Comparison of ENCODE assay signal across 9 mouse cellular contexts in genomic region chr11:88618005-88618501, GRCm38 (mm10).
DNase-seq lines count a peak whose midpoint lies in the region; ATAC-seq and TF ChIP-seq lines count a peak whose summit lies in the region.
"Had no signal": no experiment of that assay in that cellular context is flagged by ENCODE, and none has a peak within 500 bp of the region (broad histone marks: within the 10 kb centered on the region; RNA-seq: fewer than 3 reads in every experiment).

No protein-coding gene starts in this region.

- H3K4me1 ChIP-seq in liver, embryonic 12.5 days = peaks cover 77% of the 10 kb centered on the region
- H3K4me1 ChIP-seq in liver, embryonic 11.5 days (replicated peaks; ENCODE audit: control insufficient read depth, insufficient read depth, low read length) = peaks cover 58% of the 10 kb centered on the region
- peaks cover 63% of the 10 kb centered on the region for H3K4me1 ChIP-seq in forebrain, embryonic 16.5 days (replicated peaks; ENCODE audit: control insufficient read depth, insufficient read depth, low read length)
- peaks cover 83% of the 10 kb centered on the region for H3K4me1 ChIP-seq in kidney, embryonic 14.5 days (ENCODE audit: control insufficient read depth, insufficient read depth, low read length)
- peaks cover 8% of the 10 kb centered on the region for H3K4me1 ChIP-seq in midbrain, postnatal 0 days (ENCODE audit: insufficient read depth, low read length)

- no peak for TF ChIP-seq CTCF in midbrain, postnatal 0 days (IDR thresholded peaks at IDR 0.05)

- WGBS in liver, embryonic 12.5 days (ENCODE audit: insufficient replicate concordance) = 72% methylated on average over 16 of the region's 16 CpGs
- 80% methylated on average over 16 of the region's 16 CpGs for WGBS in liver, embryonic 11.5 days
- 26% methylated on average over 16 of the region's 16 CpGs for WGBS in forebrain, embryonic 16.5 days
- 29% methylated on average over 16 of the region's 16 CpGs for WGBS in kidney, embryonic 14.5 days
- WGBS in midbrain, postnatal 0 days = 52% methylated on average over 16 of the region's 16 CpGs

- H3K4me3 ChIP-seq in liver, embryonic 12.5 days = no peak overlapping the region
- H3K4me3 ChIP-seq in liver, embryonic 11.5 days (ENCODE audit: low read depth, low read length) = no peak overlapping the region
- no peak overlapping the region for H3K4me3 ChIP-seq in forebrain, embryonic 16.5 days (replicated peaks; ENCODE audit: low read length)
- no peak overlapping the region for H3K4me3 ChIP-seq in kidney, embryonic 14.5 days (ENCODE audit: low read length)
- H3K4me3 ChIP-seq in midbrain, postnatal 0 days (ENCODE audit: low read depth, low read length) = no peak overlapping the region

- no peak for ATAC-seq in liver, embryonic 12.5 days
- no peak for ATAC-seq in liver, embryonic 11.5 days (replicated peaks; ENCODE audit: low FRiP score)
- ATAC-seq in forebrain, embryonic 16.5 days = peak; percentile 50; the same call in 1 of the 2 replicates
- ATAC-seq in kidney, embryonic 14.5 days (ENCODE audit: low FRiP score, low TSS enrichment) = peak; percentile 33; the same call in 1 of the 2 replicates
- no peak for ATAC-seq in midbrain, postnatal 0 days (ENCODE audit: low FRiP score)
- ATAC-seq in granulocyte monocyte progenitor cell, adult 5-6 weeks (replicated peaks; ENCODE audit: poor library complexity, severe bottlenecking) = no peak

- no peak for DNase-seq in liver, embryonic 11.5 days (ENCODE audit: low spot score)
- DNase-seq in midbrain, postnatal 0 days (ENCODE audit: low spot score) = peak; percentile 55
- DNase-seq in left cerebral cortex, adult 9 months (ENCODE audit: low spot score in 2 of 2) = no peak
- no peak for DNase-seq in urinary bladder, postnatal 10 days (ENCODE audit: low spot score)

- peaks cover 4% of the 10 kb centered on the region; the same call in 1 of the 2 replicates for H3K36me3 ChIP-seq in liver, embryonic 12.5 days
- H3K36me3 ChIP-seq in liver, embryonic 11.5 days (ENCODE audit: control insufficient read depth, insufficient read depth, low read length) = no peaks in the 10 kb centered on the region
- H3K36me3 ChIP-seq in forebrain, embryonic 16.5 days (ENCODE audit: control insufficient read depth, insufficient read depth) = no peaks in the 10 kb centered on the region
- H3K36me3 ChIP-seq in kidney, embryonic 14.5 days (ENCODE audit: control insufficient read depth, insufficient read depth, low read length) = no peaks in the 10 kb centered on the region
- no peaks in the 10 kb centered on the region for H3K36me3 ChIP-seq in midbrain, postnatal 0 days (ENCODE audit: insufficient read depth, low read length)

- 0 out of 2 replicates have a peak overlapping the region, but pooled peaks have one; percentile 10 for H3K27ac ChIP-seq in liver, embryonic 12.5 days
- H3K27ac ChIP-seq in liver, embryonic 11.5 days (ENCODE audit: low read depth, low read length) = no peak overlapping the region
- H3K27ac ChIP-seq in forebrain, embryonic 16.5 days (ENCODE audit: low read length) = peak overlapping the region; percentile 38
- H3K27ac ChIP-seq in kidney, embryonic 14.5 days (ENCODE audit: low read depth, low read length) = peak overlapping the region; percentile 81
- H3K27ac ChIP-seq in midbrain, postnatal 0 days (ENCODE audit: low read depth, low read length) = no peak overlapping the region
- H3K27ac ChIP-seq: macrophage had no signal

- no peaks in the 10 kb centered on the region for H3K9me3 ChIP-seq in liver, embryonic 12.5 days (replicated peaks)
- H3K9me3 ChIP-seq in liver, embryonic 11.5 days (ENCODE audit: control insufficient read depth, low read length) = no peaks in the 10 kb centered on the region
- no peaks in the 10 kb centered on the region for H3K9me3 ChIP-seq in forebrain, embryonic 16.5 days (ENCODE audit: control insufficient read depth, low read length)
- H3K9me3 ChIP-seq in kidney, embryonic 14.5 days (ENCODE audit: control insufficient read depth, low read length) = no peaks in the 10 kb centered on the region
- H3K9me3 ChIP-seq in midbrain, postnatal 0 days (ENCODE audit: low read length) = no peaks in the 10 kb centered on the region

- no peaks in the 10 kb centered on the region for H3K27me3 ChIP-seq in liver, embryonic 12.5 days (replicated peaks)
- H3K27me3 ChIP-seq in liver, embryonic 11.5 days (replicated peaks; ENCODE audit: control insufficient read depth, insufficient read depth, low read length) = no peaks in the 10 kb centered on the region
- H3K27me3 ChIP-seq in forebrain, embryonic 16.5 days (replicated peaks; ENCODE audit: control insufficient read depth, insufficient read depth, low read length) = no peaks in the 10 kb centered on the region
- no peaks in the 10 kb centered on the region for H3K27me3 ChIP-seq in kidney, embryonic 14.5 days (ENCODE audit: control insufficient read depth, insufficient read depth, low read length)
- no peaks in the 10 kb centered on the region for H3K27me3 ChIP-seq in midbrain, postnatal 0 days (ENCODE audit: insufficient read depth, low read length)

- H3K9ac ChIP-seq in liver, embryonic 12.5 days = no peak overlapping the region
- H3K9ac ChIP-seq in liver, embryonic 11.5 days (ENCODE audit: low read depth, low read length) = no peak overlapping the region
- no peak overlapping the region for H3K9ac ChIP-seq in forebrain, embryonic 16.5 days (replicated peaks; ENCODE audit: low read depth, low read length)
- no peak overlapping the region; the same call in 1 of the 2 replicates for H3K9ac ChIP-seq in kidney, embryonic 14.5 days (ENCODE audit: low read depth, low read length)
- no peak overlapping the region for H3K9ac ChIP-seq in midbrain, postnatal 0 days (replicated peaks; ENCODE audit: low read length, poor library complexity, severe bottlenecking)

- H3K4me2 ChIP-seq in liver, embryonic 12.5 days = no peak overlapping the region
- H3K4me2 ChIP-seq in liver, embryonic 11.5 days = no peak overlapping the region
- H3K4me2 ChIP-seq in forebrain, embryonic 16.5 days (ENCODE audit: low read length) = peak overlapping the region; percentile 14
- H3K4me2 ChIP-seq in kidney, embryonic 14.5 days (replicated peaks; ENCODE audit: low read depth, low read length) = no peak overlapping the region
- H3K4me2 ChIP-seq in midbrain, postnatal 0 days (ENCODE audit: low read depth, low read length, poor library complexity, severe bottlenecking) = no peak overlapping the region

Comparison
In these comparisons a context has a peak if more than half of its experiments do, and no peak if none do; other contexts are left out.
1. H3K27ac ChIP-seq: peak in liver, embryonic 12.5 days (single experiment), forebrain, embryonic 16.5 days (single experiment) and kidney, embryonic 14.5 days (single experiment); none in liver, embryonic 11.5 days (single experiment) and midbrain, postnatal 0 days (single experiment).
2. ATAC-seq: peak in forebrain, embryonic 16.5 days (single experiment) and kidney, embryonic 14.5 days (single experiment); none in liver, embryonic 12.5 days (single experiment), liver, embryonic 11.5 days (single experiment), midbrain, postnatal 0 days (single experiment) and granulocyte monocyte progenitor cell, adult 5-6 weeks (single experiment).